Mouse (Mus musculus): Measurements from ENCODE around the gene Wrnip1. TPM values are rescaled to one million over a fixed set of nuclear protein-coding genes. Genes with fewer than 3 reads are reported as not detected.

The Wrnip1 gene
- 10 to 100 TPM; 38.7 to 45.1 TPM for total RNA-seq (2023)

GRCm38 (mm10) chr13:32801693-32802221 is at the start of gene Wrnip1:
Wrnip1 (plus strand) TSS chr13:32802038.

GRCm38 (mm10) chr13:32783816-32784215 is 18.0 kb upstream of the Wrnip1 start, which contains the start of gene Mylk4:
Mylk4 (minus strand) TSS chr13:32783954.

GRCm38 (mm10) chr13:32802259-32803081 is 632 bp downstream of the Wrnip1 start, which contains the start of gene D930007J09Rik:
D930007J09Rik (minus strand) TSS chr13:32802849.

GRCm38 (mm10) chr13:32850668-32851404 is 49.0 kb downstream of the Wrnip1 start, which contains the start of gene Serpinb1a:
Serpinb1a (minus strand) TSS chr13:32851185.

Other genes starting within 250 kb of the Wrnip1 start
- gene Mylk4, start 18.1 kb upstream of the Wrnip1 start, total RNA-seq (2023) = not detected
- not detected for gene D930007J09Rik, start 811 bp downstream of the Wrnip1 start, total RNA-seq (2023)
- gene Serpinb1a, start 49.1 kb downstream of the Wrnip1 start, total RNA-seq (2023) = 1 to 10 TPM; 2.3 to 4.7 TPM
- not detected for gene Serpinb1c, start 96.2 kb downstream of the Wrnip1 start, total RNA-seq (2023)
- 10 to 100 TPM; 11.0 to 14.7 TPM for gene Serpinb6b, start 163.2 kb downstream of the Wrnip1 start, total RNA-seq (2023)
- 10 to 100 TPM in 1 of 2 experiments, 1 to 10 TPM in 1; 8.4 to 11.2 TPM for gene Serpinb9, start 201.2 kb downstream of the Wrnip1 start, total RNA-seq (2023)
- gene Serpinb9b, start 225.4 kb downstream of the Wrnip1 start, total RNA-seq (2023) = under 1 TPM in 1 of 2 experiments, not detected in 1; 0.84 TPM